Mouse (Mus musculus): ENCODE measurements around the gene Hrc.

Hrc gene

GRCm38 (mm10) chr7:45370475-45371311 is 35.6 kb downstream of the Hrc start, which contains the start of gene Lin7b:
TSS of gene Lin7b (minus strand) at chr7:45370583.
- Histone ChIP-seq H3K36me3 (ENCODE audit: insufficient read depth, low read length) (peaks cover 45% of the 10 kb centered on the region), H3K9me3 (ENCODE audit: low read length) (no peaks in the 10 kb centered on the region), H3K4me1 (replicated peaks; ENCODE audit: low read depth, low read length) (peaks cover 74% of the 10 kb centered on the region), H3K4me3 (replicated peaks; ENCODE audit: low read length) (peak within 1 kb of the TSS; percentile 81), H3K27me3 (ENCODE audit: insufficient read depth, low read length) (peaks cover 24% of the 10 kb centered on the region)
- TF ChIP-seq POU5F1 (IDR thresholded peaks at IDR 0.05; ENCODE audit: borderline replicate concordance, low read length) = no peak
- no peak for TF ChIP-seq CTCF (conservative IDR thresholded peaks at IDR 0.05; ENCODE audit: low read length)
- no peak for TF ChIP-seq NANOG (IDR thresholded peaks at IDR 0.05; ENCODE audit: borderline replicate concordance, low read length)

GRCm38 (mm10) chr7:45372371-45372770 is 37.3 kb downstream of the Hrc start:
- H3K4me1 ChIP-seq (replicated peaks; ENCODE audit: low read depth, low read length) = peaks cover 84% of the 10 kb centered on the region

GRCm38 (mm10) chr7:45374620-45375019 is 39.5 kb downstream of the Hrc start:
- peaks cover 83% of the 10 kb centered on the region for H3K4me1 ChIP-seq (replicated peaks; ENCODE audit: low read depth, low read length)
- H3K36me3 ChIP-seq (ENCODE audit: insufficient read depth, low read length) = peaks cover 79% of the 10 kb centered on the region
- no peak overlapping the region for H3K4me3 ChIP-seq (replicated peaks; ENCODE audit: low read length)
- H3K27me3 ChIP-seq (ENCODE audit: insufficient read depth, low read length) = peaks cover 5% of the 10 kb centered on the region
- H3K9me3 ChIP-seq (ENCODE audit: low read length) = no peaks in the 10 kb centered on the region
- TF ChIP-seq NANOG (IDR thresholded peaks at IDR 0.05; ENCODE audit: borderline replicate concordance, low read length) = no peak
- TF ChIP-seq CTCF (conservative IDR thresholded peaks at IDR 0.05; ENCODE audit: low read length) = no peak
- TF ChIP-seq POU5F1 (IDR thresholded peaks at IDR 0.05; ENCODE audit: borderline replicate concordance, low read length) = no peak

More at GRCm38 (mm10) chr7:45372371-45372770, 37.3 kb downstream of the Hrc start:
- Histone ChIP-seq H3K4me3 (replicated peaks; ENCODE audit: low read length) (no peak overlapping the region), H3K9me3 (ENCODE audit: low read length) (no peaks in the 10 kb centered on the region), H3K27me3 (ENCODE audit: insufficient read depth, low read length) (peaks cover 17% of the 10 kb centered on the region), H3K36me3 (ENCODE audit: insufficient read depth, low read length) (peaks cover 61% of the 10 kb centered on the region)
- TF ChIP-seq POU5F1 (IDR thresholded peaks at IDR 0.05; ENCODE audit: borderline replicate concordance, low read length) (no peak), NANOG (IDR thresholded peaks at IDR 0.05; ENCODE audit: borderline replicate concordance, low read length) (no peak), CTCF (conservative IDR thresholded peaks at IDR 0.05; ENCODE audit: low read length) (no peak)

- peaks cover 93% of the 10 kb centered on the region for H3K36me3 ChIP-seq (ENCODE audit: insufficient read depth, low read length)
- no peak overlapping the region for H3K4me3 ChIP-seq (replicated peaks; ENCODE audit: low read length)
- H3K4me1 ChIP-seq (replicated peaks; ENCODE audit: low read depth, low read length) = peaks cover 83% of the 10 kb centered on the region
- TF ChIP-seq POU5F1 (IDR thresholded peaks at IDR 0.05; ENCODE audit: borderline replicate concordance, low read length) (no peak), NANOG (IDR thresholded peaks at IDR 0.05; ENCODE audit: borderline replicate concordance, low read length) (no peak), CTCF (conservative IDR thresholded peaks at IDR 0.05; ENCODE audit: low read length) (no peak)
- H3K27me3 ChIP-seq (ENCODE audit: insufficient read depth, low read length) = no peaks in the 10 kb centered on the region
- no peaks in the 10 kb centered on the region for H3K9me3 ChIP-seq (ENCODE audit: low read length)
Observed at GRCm38 (mm10) chr7:45376057-45376456, 41.0 kb downstream of the Hrc start.

GRCm38 (mm10) chr7:45386077-45386476 is 51.0 kb downstream of the Hrc start:
- TF ChIP-seq NANOG (IDR thresholded peaks at IDR 0.05; ENCODE audit: borderline replicate concordance, low read length) = no peak
- TF ChIP-seq POU5F1 (IDR thresholded peaks at IDR 0.05; ENCODE audit: borderline replicate concordance, low read length) = no peak
- TF ChIP-seq CTCF (conservative IDR thresholded peaks at IDR 0.05; ENCODE audit: low read length) = no peak
- Histone ChIP-seq H3K9me3 (ENCODE audit: low read length) (no peaks in the 10 kb centered on the region), H3K4me1 (replicated peaks; ENCODE audit: low read depth, low read length) (peaks cover 56% of the 10 kb centered on the region), H3K27me3 (ENCODE audit: insufficient read depth, low read length) (no peaks in the 10 kb centered on the region), H3K36me3 (ENCODE audit: insufficient read depth, low read length) (peaks cover 98% of the 10 kb centered on the region), H3K4me3 (replicated peaks; ENCODE audit: low read length) (no peak overlapping the region)

Measured in E14TG2a.4 (cell line).